Mouse (Mus musculus): Measurements from ENCODE around the gene Nkg7.

- TF ChIP-seq CTCF (IDR thresholded peaks at IDR 0.05; ENCODE audit: control insufficient read depth, insufficient read depth, low read length): no peak
- TF ChIP-seq POLR2A (IDR thresholded peaks at IDR 0.05; ENCODE audit: borderline replicate concordance, control insufficient read depth, low read depth, low read length): no peak
Observed at GRCm38 (mm10) chr7:43453599-43454355, 16.9 kb downstream of the Nkg7 start.
